Mouse (Mus musculus) layer of hippocampus, postnatal 10 days (tissue): ENCODE measurements at regions not wholly inside any gene's neighbourhood (a gene's known extent, or its start where the extent isn't known, plus 50 kb on each side); places are given as distances from the start of the nearest gene placed in this dataset.

ENCODE experiments used
- DNase-seq, 2 experiments: peaks; one replicate each; pipeline ENCODE4 v3.0.0; 2021; ENCODE audit warnings: low spot score in 2 of 2

DNA sequence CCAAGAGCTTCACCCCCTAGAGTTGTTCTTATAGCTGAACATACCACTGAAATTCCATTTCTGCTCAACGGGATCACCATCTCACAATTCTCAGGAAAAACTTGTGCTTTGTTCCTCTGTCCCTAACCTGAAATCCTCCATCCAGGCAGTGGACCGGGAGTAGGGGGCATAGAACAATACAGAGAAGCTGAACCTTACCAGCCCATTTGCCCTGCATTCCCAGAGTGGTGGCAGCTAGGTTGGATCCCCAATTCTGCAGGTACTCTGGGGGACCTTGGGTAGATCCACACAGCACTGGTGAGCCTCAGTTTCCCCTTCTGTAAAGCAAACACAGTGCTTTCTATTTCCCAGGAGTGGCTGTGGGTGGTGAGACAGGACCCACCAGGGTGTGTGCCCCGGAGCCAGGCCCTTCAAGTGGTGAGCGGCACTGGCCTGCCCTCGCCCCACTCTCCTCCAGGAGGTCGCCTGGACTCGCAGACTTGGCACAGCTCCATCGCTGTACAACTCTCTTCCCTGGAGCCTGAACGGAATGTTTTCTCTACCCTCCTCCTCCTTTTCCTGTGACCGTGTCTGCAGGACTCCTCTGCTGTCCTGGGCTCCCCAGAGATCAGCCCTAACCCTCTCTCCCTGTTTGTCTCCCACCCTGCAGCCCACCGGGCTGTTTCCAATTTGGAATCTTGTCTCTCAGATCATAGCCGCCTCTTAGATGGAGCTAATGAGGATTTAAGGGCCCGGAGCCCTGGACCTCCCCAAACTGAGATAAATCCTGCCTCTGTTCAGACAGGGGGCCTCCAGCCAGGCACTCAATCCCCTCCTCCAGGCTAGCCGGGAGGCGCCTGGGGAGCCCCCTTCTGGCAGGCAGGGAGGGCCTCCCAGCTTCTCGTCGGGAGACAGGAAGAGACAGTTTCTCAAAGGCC, 52.3 kb upstream of the Cux1 start:
- DNase-seq: peak; percentile 16 to 33

DNA sequence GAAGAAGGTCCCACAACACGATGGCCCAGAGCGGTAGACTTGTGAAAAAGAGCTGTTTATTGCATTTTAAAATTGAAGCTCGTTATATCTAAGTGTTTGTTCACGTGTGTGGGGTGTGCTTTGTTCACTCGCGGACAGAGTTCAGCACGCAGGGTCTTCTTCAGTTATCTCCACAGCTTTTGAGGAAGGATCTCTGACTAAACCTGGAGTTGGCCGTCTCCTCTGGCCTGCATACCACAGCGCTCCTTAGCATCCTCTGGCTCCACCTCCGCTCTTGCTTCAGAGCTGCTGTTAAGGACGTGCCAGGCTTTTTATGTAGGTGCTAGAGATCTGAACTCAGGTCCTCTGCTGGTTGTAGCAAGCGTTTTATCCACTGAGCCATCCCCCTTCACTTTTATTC, 52.9 kb upstream of the Cux1 start:
- no peak for DNase-seq

- DNase-seq: no peak
Observed at GRCm38 (mm10) chr5:136621336-136622125, 54.2 kb upstream of the Cux1 start.

- DNase-seq: no peak
Observed at GRCm38 (mm10) chr5:136622152-136622551, 54.9 kb upstream of the Cux1 start.

DNA sequence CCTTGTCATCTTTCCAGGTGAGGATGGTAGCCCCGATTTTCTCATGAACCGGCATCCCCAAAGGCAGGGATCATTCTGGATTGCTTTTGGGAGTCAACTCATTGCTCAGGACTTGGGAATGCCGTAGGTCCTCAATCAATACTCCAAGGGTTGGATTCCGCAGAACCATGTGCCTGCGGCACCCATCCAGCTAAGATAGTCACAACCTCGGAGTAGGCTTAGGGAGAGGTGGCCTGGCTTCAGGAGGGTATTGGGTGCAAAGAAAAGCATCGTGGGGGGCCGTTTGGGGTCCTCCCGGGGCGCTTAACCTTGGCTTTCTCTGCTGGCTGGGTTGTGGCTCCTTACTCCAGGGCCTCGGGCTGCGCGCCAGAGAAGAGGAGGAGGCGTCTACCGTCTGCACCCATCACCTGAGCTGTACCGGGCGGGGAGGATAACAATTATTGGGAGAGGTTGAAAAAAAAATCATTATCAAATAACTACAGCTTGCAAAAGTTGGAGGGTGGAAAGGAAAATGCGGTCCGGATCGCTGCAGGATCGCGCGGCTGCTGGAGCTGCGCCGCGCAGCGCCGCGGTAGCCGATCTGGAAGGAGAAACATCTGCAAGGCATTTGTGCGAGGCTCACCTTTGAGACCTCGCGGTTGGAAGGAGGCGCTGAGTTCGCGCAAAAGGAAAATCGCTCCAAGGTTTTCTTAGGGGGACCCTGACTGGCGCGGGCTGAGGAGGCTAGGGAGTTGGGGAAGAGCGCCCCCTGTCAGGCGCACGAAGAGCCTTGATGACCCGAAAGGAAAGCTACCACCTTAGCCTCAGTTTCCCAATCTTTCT, 55.6 kb upstream of the Cux1 start:
- DNase-seq: peak; percentile 72 to 73

DNA sequence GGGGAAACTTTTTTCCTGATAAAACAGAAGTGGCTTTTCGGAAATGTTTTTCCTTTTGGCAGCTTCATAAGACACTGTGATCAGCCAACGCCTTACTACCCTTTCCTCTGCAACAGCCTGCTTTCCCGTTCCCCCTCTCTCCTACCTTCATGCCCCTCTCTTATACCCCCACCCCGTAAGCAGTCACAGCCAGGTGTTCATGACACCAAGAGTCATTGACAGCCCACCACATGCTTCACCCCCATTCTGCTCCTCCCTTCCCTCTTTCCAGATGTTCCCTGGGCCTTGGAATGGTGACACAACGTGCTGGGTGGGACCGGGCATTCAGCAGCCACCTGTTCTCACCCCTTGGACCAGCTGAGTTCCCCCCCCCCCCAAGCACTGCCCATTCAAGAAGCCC, 56.5 kb upstream of the Cux1 start:
- DNase-seq: no peak

GRCm38 (mm10) chr5:136625176-136625991, 58.1 kb upstream of the Cux1 start:
- DNase-seq: no peak

DNA sequence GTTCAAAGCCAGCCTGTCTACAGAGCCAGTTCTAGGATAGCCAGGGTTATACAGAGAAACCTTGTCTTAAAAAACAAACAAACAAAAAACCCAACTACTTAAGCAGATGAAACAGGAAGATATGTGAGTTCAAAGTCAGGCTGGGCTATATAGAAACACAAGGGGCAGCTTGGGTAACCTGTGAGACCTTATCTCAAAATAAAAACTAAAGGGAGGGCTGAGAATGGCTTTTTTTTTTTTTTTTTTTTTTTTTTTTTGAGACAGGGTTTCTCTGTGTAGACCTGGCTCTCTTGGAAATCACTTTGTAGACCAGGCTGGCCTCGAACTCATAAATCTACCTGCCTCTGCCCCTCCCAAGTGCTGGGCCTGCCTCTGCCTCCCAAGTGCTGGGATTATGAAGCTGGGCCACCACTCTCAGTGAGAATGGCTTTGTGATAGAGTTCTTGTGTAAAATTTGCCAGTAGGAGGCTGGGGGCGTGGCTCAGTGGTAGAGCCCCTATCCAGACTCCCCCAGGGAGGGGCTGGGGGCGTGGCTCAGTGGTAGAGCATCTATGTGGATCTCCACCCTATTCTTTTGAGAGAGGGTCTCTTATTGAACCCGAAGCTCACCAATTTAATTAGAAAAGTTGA, 59.0 kb upstream of the Cux1 start:
- DNase-seq: no peak

DNA sequence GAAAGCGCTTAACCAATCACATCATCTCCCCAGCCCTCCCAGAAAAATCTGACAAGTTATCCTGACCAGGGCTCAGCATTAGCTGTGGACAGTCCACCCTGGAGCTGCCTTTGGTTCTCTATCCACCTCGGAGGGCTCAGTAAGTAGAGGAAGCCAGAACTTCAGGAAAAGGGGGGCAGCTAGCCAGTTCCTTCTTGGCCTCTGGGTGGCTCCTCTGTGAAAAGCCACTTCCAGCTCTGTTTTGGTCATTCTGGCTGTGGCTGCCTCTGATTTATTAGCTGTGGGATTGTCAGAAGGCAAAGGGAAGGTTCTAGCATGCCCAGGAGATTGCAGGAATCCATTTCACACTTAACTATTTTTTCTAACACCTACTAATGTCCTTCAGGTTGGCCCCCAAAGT, 59.6 kb upstream of the Cux1 start:
- no peak for DNase-seq

DNA sequence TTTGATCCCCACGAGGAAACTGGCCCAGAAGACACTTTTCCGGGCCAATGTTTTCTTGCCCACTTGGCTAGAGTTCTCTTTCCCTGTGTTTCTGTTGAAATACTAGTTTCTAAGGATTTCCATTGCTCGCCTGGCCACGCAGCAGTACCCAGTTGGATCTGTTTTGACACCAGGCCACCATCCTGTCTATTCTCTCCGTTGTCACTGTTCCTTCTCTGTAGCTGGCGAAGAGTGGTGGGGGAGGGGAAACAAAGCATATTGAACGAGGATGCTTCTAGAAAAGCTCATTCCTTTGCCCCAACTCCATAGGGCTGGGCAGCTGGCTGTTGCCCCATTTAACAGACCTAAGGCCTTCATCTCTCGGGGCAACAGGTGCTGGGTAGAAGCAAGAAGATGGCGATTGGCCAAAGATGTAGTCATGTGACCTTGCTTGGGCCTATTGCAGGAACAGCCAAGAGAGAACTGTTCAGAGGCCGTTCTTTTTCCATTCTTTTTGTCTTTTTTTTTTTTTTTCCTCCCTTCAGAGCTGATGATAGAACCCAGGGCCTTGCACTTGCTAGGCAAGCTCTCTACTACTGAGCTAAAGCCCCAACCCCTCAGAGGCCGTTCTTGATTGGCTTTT, 60.5 kb upstream of the Cux1 start:
- DNase-seq: peak; percentile 57 to 63

DNA sequence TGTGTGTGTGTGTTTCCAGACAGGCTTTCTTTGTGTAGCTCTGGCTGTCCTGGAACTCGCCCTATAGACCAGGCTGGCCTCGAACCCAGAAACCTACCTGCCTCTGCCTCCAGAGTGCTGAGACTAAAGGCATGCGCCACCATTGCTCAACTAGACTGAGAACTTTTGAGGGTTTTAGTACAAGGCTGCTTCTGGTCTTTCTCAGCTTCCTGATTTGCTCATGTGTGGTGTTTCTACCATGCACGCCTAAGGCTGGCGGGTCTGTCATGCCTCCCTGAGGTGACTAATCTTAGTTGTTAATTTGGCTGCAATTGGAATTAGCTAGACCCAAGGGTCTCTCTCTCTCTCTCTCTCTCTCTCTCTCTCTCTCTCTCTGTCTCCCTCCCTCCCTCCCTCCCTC, 61.2 kb upstream of the Cux1 start:
- DNase-seq: no peak

GRCm38 (mm10) chr5:136632286-136632685, 60.7 kb upstream of the Myl10 start:
- no peak for DNase-seq

GRCm38 (mm10) chr5:136633901-136634300, 59.0 kb upstream of the Myl10 start:
- no peak for DNase-seq

DNA sequence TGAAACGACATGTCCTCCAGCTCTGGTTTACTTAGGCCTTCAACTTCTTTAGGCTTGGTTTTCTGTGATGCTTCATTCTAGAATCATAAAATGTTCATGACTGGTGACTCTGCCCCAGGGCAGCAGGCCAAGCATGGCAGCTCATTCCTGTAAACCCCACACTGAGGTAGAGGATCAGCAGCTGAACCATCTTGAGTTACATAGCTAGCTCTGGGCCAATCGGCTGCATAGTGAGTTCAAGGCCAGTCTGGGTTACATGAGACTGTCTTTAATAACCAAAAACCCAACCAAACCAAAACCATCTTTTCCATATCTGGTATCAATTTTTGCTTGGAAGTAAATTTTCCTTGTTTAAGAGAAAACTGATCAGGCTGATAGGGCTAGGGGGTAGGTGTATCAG, 57.8 kb upstream of the Myl10 start:
- no peak for DNase-seq

- DNase-seq: no peak
Observed at GRCm38 (mm10) chr5:136636476-136636875, 56.5 kb upstream of the Myl10 start.

- DNase-seq: peak; percentile 30 to 48
Observed at GRCm38 (mm10) chr5:136637872-136638271, 55.1 kb upstream of the Myl10 start.

DNA sequence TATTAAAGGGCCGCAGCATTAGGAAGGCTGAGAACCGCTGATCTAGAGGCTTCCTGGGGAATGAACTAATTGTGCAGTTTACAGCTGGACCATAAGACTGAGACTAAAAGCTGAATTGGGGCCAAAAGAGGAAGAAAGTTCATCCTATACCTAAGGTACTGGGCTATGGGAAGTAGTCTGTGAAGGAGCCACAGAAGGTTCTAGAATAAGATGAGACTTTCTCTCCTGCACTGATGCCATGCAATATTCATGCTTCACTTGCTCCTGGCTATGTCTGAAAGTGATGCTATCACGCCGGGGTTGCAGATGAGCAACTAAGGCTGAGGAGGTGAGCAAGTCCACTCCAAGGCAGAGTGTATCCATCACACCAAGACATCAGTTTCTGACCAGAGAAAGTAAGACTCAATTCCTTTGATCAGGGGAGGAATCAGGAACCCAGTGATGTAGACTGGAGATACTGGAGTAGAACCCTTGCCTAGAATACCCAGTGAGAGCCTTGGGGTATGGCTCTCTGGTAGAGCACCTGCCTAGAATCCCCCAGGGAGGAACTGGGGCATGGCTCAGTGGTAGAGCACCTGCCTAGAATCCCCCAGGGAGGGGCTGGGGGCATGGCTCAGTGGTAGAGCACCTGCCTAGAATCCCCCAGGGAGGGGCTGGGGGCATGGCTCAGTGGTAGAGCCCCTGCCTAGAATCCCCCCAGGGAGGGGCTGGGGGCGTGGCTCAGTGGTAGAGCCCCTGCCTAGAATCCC, 51.9 kb upstream of the Myl10 start:
- DNase-seq: no peak

- DNase-seq: no peak
Observed at GRCm38 (mm10) chr5:136642208-136642607, 50.7 kb upstream of the Myl10 start.
